17 mouse cellular contexts compared by ENCODE assay signal in genomic region chr5:91764621-91765020, GRCm38 (mm10).
DNase-seq lines count a peak whose midpoint lies in the region; ATAC-seq lines count a peak whose summit lies in the region.
"Had no signal": no experiment of that assay in that cellular context is flagged by ENCODE, and none has a peak within 500 bp of the region (broad histone marks: within the 10 kb centered on the region; RNA-seq: fewer than 3 reads in every experiment).

No protein-coding gene starts in this region.

- peaks cover 9% of the 10 kb centered on the region for H3K4me1 ChIP-seq in neural tube, embryonic 13.5 days (replicated peaks)
- H3K4me1 ChIP-seq in neural tube, embryonic 15.5 days: peaks cover 4% of the 10 kb centered on the region; the same call in 1 of the 2 replicates
- H3K4me1 ChIP-seq in forebrain, embryonic 13.5 days: peaks cover 14% of the 10 kb centered on the region
- peaks cover 9% of the 10 kb centered on the region for H3K4me1 ChIP-seq in midbrain, embryonic 13.5 days (replicated peaks)

- no peaks in the 10 kb centered on the region; the same call in 1 of the 2 replicates for H3K27me3 ChIP-seq in neural tube, embryonic 13.5 days
- H3K27me3 ChIP-seq in neural tube, embryonic 15.5 days (replicated peaks): no peaks in the 10 kb centered on the region
- H3K27me3 ChIP-seq in forebrain, embryonic 13.5 days: no peaks in the 10 kb centered on the region
- no peaks in the 10 kb centered on the region for H3K27me3 ChIP-seq in midbrain, embryonic 13.5 days

- DNase-seq in gastrocnemius, postnatal 36 days: no peak
- DNase-seq in layer of hippocampus, adult 9-11 months: no peak
- DNase-seq in adrenal gland, postnatal 25 days: no peak
- DNase-seq: cerebellum, adult 11-12 months; heart, postnatal 4 days; kidney, adult 2 months; liver; lung, embryonic 14.5 days; thymus, adult 18-20 months had no signal

- no peaks in the 10 kb centered on the region for H3K9me3 ChIP-seq in neural tube, embryonic 13.5 days
- H3K9me3 ChIP-seq in neural tube, embryonic 15.5 days (replicated peaks): no peaks in the 10 kb centered on the region
- H3K9me3 ChIP-seq in forebrain, embryonic 13.5 days (replicated peaks): no peaks in the 10 kb centered on the region
- H3K9me3 ChIP-seq in midbrain, embryonic 13.5 days: no peaks in the 10 kb centered on the region
- H3K9me3 ChIP-seq: heart, embryonic 10.5 days; megakaryocyte, embryonic 14.5 days had no signal

- intact Hi-C loops in gastrocnemius, postnatal 36 days (cut with DNase I): no loop called here

- H3K27ac ChIP-seq in neural tube, embryonic 13.5 days (replicated peaks): no peak overlapping the region
- H3K27ac ChIP-seq in neural tube, embryonic 15.5 days (replicated peaks): no peak overlapping the region
- no peak overlapping the region; the same call in 1 of the 2 replicates for H3K27ac ChIP-seq in forebrain, embryonic 13.5 days
- H3K27ac ChIP-seq in midbrain, embryonic 13.5 days: no peak overlapping the region
- H3K27ac ChIP-seq: heart, embryonic 10.5 days; layer of hippocampus, adult 2 months had no signal

- no peak overlapping the region for H3K4me2 ChIP-seq in neural tube, embryonic 13.5 days
- H3K4me2 ChIP-seq in neural tube, embryonic 15.5 days: no peak overlapping the region
- H3K4me2 ChIP-seq in forebrain, embryonic 13.5 days: peak overlapping the region; percentile 25
- H3K4me2 ChIP-seq in midbrain, embryonic 13.5 days (replicated peaks): no peak overlapping the region
- H3K4me2 ChIP-seq: lung, embryonic 14.5 days had no signal

- 0 out of 2 replicates have a peak, but pooled peaks have one; percentile 32 for ATAC-seq in neural tube, embryonic 13.5 days (ENCODE audit: low read depth)
- ATAC-seq in neural tube, embryonic 15.5 days (ENCODE audit: low FRiP score): no peak
- peak; percentile 90 for ATAC-seq in forebrain, embryonic 13.5 days
- ATAC-seq in midbrain, embryonic 13.5 days: peak; percentile 76
- ATAC-seq: activated CD4-positive, CD25-positive, alpha-beta regulatory T cell, adult 4 months had no signal

- no peaks in the 10 kb centered on the region for H3K36me3 ChIP-seq in neural tube, embryonic 13.5 days
- H3K36me3 ChIP-seq in neural tube, embryonic 15.5 days: no peaks in the 10 kb centered on the region
- no peaks in the 10 kb centered on the region for H3K36me3 ChIP-seq in forebrain, embryonic 13.5 days (ENCODE audit: poor library complexity, severe bottlenecking)
- no peaks in the 10 kb centered on the region for H3K36me3 ChIP-seq in midbrain, embryonic 13.5 days
- H3K36me3 ChIP-seq: heart, embryonic 10.5 days had no signal

- H3K9ac ChIP-seq in neural tube, embryonic 13.5 days: no peak overlapping the region
- no peak overlapping the region for H3K9ac ChIP-seq in neural tube, embryonic 15.5 days (replicated peaks)
- no peak overlapping the region for H3K9ac ChIP-seq in forebrain, embryonic 13.5 days
- no peak overlapping the region for H3K9ac ChIP-seq in midbrain, embryonic 13.5 days (replicated peaks)
- H3K9ac ChIP-seq: lung, embryonic 14.5 days had no signal

- WGBS in neural tube, embryonic 13.5 days: 38% methylated on average over 10 of the region's 10 CpGs
- WGBS in neural tube, embryonic 15.5 days: 25% methylated on average over 10 of the region's 10 CpGs
- WGBS in forebrain, embryonic 13.5 days: 11% methylated on average over 10 of the region's 10 CpGs
- WGBS in midbrain, embryonic 13.5 days: 24% methylated on average over 10 of the region's 10 CpGs

- no peak overlapping the region for H3K4me3 ChIP-seq in neural tube, embryonic 13.5 days
- H3K4me3 ChIP-seq in neural tube, embryonic 15.5 days (replicated peaks): no peak overlapping the region
- H3K4me3 ChIP-seq in forebrain, embryonic 13.5 days: no peak overlapping the region
- no peak overlapping the region for H3K4me3 ChIP-seq in midbrain, embryonic 13.5 days (replicated peaks)
- H3K4me3 ChIP-seq: heart, embryonic 10.5 days; layer of hippocampus, adult 2 months; megakaryocyte, embryonic 14.5 days had no signal
